Mouse (Mus musculus) MEL (cell line): ENCODE measurements around the gene Ddb1.
"Not testable (repeated sequence)": the region's sequence is repeated elsewhere in the genome, so short reads cannot be mapped to it uniquely, and the experiment has no call there.

Source experiments
- CTCF ChIP-seq, 3 experiments: IDR thresholded peaks in 2 of 3; conservative IDR thresholded peaks in 1 of 3; 2 replicates each; pipeline ENCODE4 v1.5.1; 2011 to 2012; ENCODE audit warnings: low read length in 3 of 3, low read depth in 2 of 3, mild to moderate bottlenecking in 2 of 3, improper control_type of control experiment in 1 of 3, inconsistent platforms in 1 of 3, mixed read lengths in 1 of 3, moderate library complexity in 1 of 3; ENCODE audit not compliant: control insufficient read depth in 1 of 3, insufficient read depth in 1 of 3, poor library complexity in 1 of 3, severe bottlenecking in 1 of 3
- EP300 ChIP-seq, 2 experiments: IDR thresholded peaks; 2 replicates each; pipeline ENCODE4 v1.6.1; 2011; ENCODE audit warnings: improper control_type of control experiment in 2 of 2, low read length in 2 of 2, low read depth in 1 of 2, mild to moderate bottlenecking in 1 of 2
- HCFC1 ChIP-seq: IDR thresholded peaks from 2 replicates; pipeline ENCODE4 v1.6.1; 2012; ENCODE audit warnings: low read depth, mild to moderate bottlenecking, inconsistent platforms, low read length, improper control_type of control experiment, moderate library complexity
- MYC ChIP-seq: IDR thresholded peaks from 2 replicates; pipeline ENCODE4 v1.6.1; 2011; ENCODE audit warnings: low read depth, mild to moderate bottlenecking, low read length, improper control_type of control experiment, moderate library complexity
- USF1 ChIP-seq: IDR thresholded peaks from 2 replicates; pipeline ENCODE4 v1.6.1; 2014; ENCODE audit warnings: low read depth, mild to moderate bottlenecking, inconsistent platforms, low read length, improper control_type of control experiment, moderate library complexity
- USF2 ChIP-seq, 2 experiments: IDR thresholded peaks; 2 replicates each; pipeline ENCODE4 v1.6.1; 2011 to 2012; ENCODE audit warnings: improper control_type of control experiment in 2 of 2, low read length in 2 of 2, borderline replicate concordance in 1 of 2, inconsistent platforms in 1 of 2, low read depth in 1 of 2, mild to moderate bottlenecking in 1 of 2; ENCODE audit not compliant: insufficient read depth in 1 of 2

DNA sequence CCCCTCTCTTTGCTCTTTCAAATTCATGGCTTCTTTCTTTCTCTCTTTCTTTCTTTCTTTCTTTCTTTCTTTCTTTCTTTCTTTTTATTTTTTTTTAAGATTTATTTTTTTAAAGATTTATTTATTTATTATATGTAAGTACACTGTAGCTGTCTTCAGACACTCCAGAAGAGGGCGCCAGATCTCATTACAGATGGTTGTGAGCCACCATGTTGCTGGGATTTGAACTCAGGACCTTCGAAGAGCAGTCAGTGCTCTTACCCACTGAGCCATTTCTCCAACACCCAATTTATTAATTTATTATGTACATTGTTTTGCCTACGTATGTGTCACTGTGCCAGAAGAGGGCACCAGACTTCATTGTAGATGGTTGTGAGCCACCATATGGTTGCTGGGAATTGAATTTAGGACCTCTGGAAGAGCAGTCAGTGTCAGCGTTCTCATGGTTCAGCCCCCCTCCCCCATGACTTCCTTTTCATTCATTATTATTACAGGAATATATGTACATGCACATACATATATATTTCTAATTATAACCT, 47.2 kb upstream of the Ddb1 start:
- TF ChIP-seq CTCF (IDR thresholded peaks at IDR 0.05 in 2 of 3, conservative IDR thresholded peaks at IDR 0.05 in 1 of 3; ENCODE audit: control insufficient read depth in 1 of 3, insufficient read depth in 1 of 3, low read depth in 2 of 3, low read length in 3 of 3, poor library complexity in 1 of 3, severe bottlenecking in 1 of 3): peak in 2 of 3 experiments; percentile 19 to 31; a peak in 2 of 6 replicates
- not testable (repeated sequence) for TF ChIP-seq HCFC1; USF2 (IDR thresholded peaks at IDR 0.05; ENCODE audit: borderline replicate concordance in 1 of 2, insufficient read depth in 1 of 2, low read depth in 1 of 2, low read length in 2 of 2); EP300 (IDR thresholded peaks at IDR 0.05; ENCODE audit: low read depth in 1 of 2, low read length in 2 of 2); MYC; USF1
